Mouse (Mus musculus) embryonic facial prominence, embryonic 11.5 days (tissue): ENCODE measurements around the gene Klhl12. TPM values are rescaled to one million over a fixed set of nuclear protein-coding genes. Genes with fewer than 3 reads are reported as not detected.
A peak's percentile ranks its signal among the peaks of the same experiment; 100 is the strongest.

Experiments used
- ATAC-seq: fragments of 200-750 bp; cut with Nextera tagmentation; replicated peaks from 2 replicates; pipeline ENCODE4 v1.8.0; 2017; ENCODE audit warnings: low read depth; ENCODE audit not compliant: insufficient number of reproducible peaks, low FRiP score, low TSS enrichment
- DNase-seq: peaks from one replicate; pipeline ENCODE4 v3.0.0-alpha.2; 2015; ENCODE audit warnings: low spot score
- H3K27ac ChIP-seq: fragments of 300-500 bp; sonication (generic); replicated peaks from 2 replicates; pipeline ENCODE4 v1.5.1; 2014; ENCODE audit warnings: mild to moderate bottlenecking, low read depth, low read length, control low read depth
- H3K27me3 ChIP-seq: fragments of 300-500 bp; sonication (generic); 2 replicates; pipeline ENCODE4 v1.6.1; 2014; ENCODE audit warnings: mild to moderate bottlenecking, low read length, moderate library complexity, mixed read lengths; ENCODE audit not compliant: control insufficient read depth, insufficient read depth
- H3K36me3 ChIP-seq: fragments of 300-500 bp; sonication (generic); replicated peaks from 2 replicates; pipeline ENCODE4 v1.6.1; 2014; ENCODE audit warnings: low read depth, mild to moderate bottlenecking, low read length, moderate library complexity, mixed read lengths; ENCODE audit not compliant: control insufficient read depth, insufficient read depth
- H3K4me1 ChIP-seq: fragments of 300-500 bp; sonication (generic); 2 replicates; pipeline ENCODE4 v1.6.1; 2014; ENCODE audit warnings: low read length, mixed read lengths; ENCODE audit not compliant: control insufficient read depth, insufficient read depth
- H3K4me2 ChIP-seq: fragments of 300-500 bp; sonication (generic); 2 replicates; pipeline ENCODE4 v1.6.1; 2014; ENCODE audit warnings: low read depth, mild to moderate bottlenecking, control low read depth, low read length, moderate library complexity
- H3K4me3 ChIP-seq: fragments of 300-500 bp; sonication (generic); 2 replicates; pipeline ENCODE4 v1.5.1; 2014; ENCODE audit warnings: low read depth, low read length, control low read depth
- H3K9ac ChIP-seq: fragments of 300-500 bp; sonication (generic); replicated peaks from 2 replicates; pipeline ENCODE4 v1.6.1; 2014; ENCODE audit warnings: mild to moderate bottlenecking, control low read depth, low read length
- H3K9me3 ChIP-seq: fragments of 300-500 bp; sonication (generic); replicated peaks from 2 replicates; pipeline ENCODE4 v1.6.1; 2016; ENCODE audit warnings: mild to moderate bottlenecking, low read length, inconsistent platforms, mixed read lengths; ENCODE audit not compliant: control insufficient read depth
- WGBS: fragments of 180-500 bp; shearing (Covaris S2); extraction: QIAGEN DNeasy Blood & Tissue Kit; methylation state at CpG from one replicate; pipeline ENCODE4 v1.1.7; 2014; 5-methylcytosine and 5-hydroxymethylcytosine counted together
- polyA plus RNA-seq: library from polyadenylated mRNA; unstranded; fragments of >200 nt; fragmentation: Nextera tagmentation; extraction: Ambion mirVana; gene quantifications from 2 replicates; pipeline ENCODE4 v1.2.1, GENCODE M21; 2014

Klhl12 gene
- polyA plus RNA-seq, 1 experiment from 2014 or later: 33.8 TPM

DNA sequence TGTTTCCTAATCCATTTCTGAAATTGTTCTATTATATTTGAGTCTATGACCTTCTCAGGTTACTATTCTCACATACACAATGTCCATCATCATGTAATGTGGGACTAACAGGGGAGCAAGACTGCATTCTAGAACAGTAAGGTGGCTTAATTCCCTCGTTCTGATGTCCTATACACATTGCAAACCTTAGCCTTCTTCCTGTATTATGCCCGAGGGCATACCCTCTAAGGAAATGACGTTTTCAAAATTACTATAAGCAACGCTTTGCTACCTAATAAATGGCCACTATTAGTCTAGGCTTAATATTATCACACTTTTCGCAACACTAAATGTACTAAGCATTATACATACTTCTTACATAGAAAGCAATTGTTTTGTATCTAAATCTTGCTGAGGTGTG, 38.6 kb downstream of the Klhl12 start:
- no peaks in the 10 kb centered on the region; the same call in 1 of the 2 replicates for H3K36me3 ChIP-seq
- peak overlapping the region; percentile 43 for H3K9ac ChIP-seq
- WGBS: 27% methylated on average over 5 of the region's 5 CpGs
- no peaks in the 10 kb centered on the region for H3K9me3 ChIP-seq
- peak overlapping the region; percentile 59 for H3K4me3 ChIP-seq
- ATAC-seq (no peak), DNase-seq (peak; percentile 6)
- no peaks in the 10 kb centered on the region for H3K27me3 ChIP-seq
- no peak overlapping the region; the same call in 1 of the 2 replicates for H3K27ac ChIP-seq
- no peaks in the 10 kb centered on the region for H3K4me1 ChIP-seq
- H3K4me2 ChIP-seq: peak overlapping the region; percentile 66

DNA sequence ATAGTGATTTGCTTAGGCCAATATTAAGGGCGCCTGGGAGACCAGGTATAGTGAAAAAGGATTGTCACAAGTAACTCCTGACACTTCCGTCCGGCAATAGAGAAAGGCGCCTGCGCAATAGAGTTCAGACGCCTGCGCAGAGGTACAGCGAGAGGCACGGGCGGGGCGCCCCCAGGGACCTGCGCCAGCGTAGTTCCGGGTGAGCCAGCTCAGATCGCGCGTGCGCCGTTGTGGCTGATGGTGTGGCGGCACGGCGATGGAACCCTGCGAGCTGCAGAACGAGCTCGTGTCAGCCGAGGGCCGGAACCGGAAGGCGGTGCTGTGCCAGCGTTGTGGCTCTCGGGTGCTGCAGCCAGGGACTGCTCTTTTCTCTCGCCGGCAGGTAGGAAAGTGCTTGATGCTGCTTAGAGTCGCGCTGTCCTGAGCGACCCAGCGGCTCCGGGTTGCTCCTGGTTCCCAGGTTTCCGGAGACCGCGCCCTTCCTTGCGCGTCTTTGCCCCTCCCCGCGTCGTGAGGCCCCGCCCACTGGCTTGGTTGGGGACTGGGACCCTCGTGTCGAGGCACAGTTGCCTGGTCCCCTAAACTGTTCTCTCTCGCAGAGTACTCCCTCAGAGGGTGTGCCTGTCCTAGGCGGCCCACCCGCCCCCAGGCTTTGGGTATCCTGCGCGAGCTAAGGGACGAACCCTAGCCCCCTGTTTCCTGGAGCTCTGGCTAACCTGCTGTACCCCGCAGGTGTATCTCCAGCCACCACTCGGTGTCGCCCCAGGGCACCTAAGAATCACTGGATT, 39.3 kb downstream of the Klhl12 start, which contains the start of gene Rabif:
Gene Rabif, plus strand, starts transcription at position 221 of the 788 bp plus-strand sequence.
- Histone ChIP-seq H3K36me3 (no peaks in the 10 kb centered on the region), H3K9ac (peak within 1 kb of the TSS; percentile 43), H3K4me3 (peak within 1 kb of the TSS; percentile 59), H3K27ac (peak within 1 kb of the TSS; percentile 47), H3K4me2 (peak within 1 kb of the TSS; percentile 66), H3K4me1 (no peaks in the 10 kb centered on the region), H3K27me3 (no peaks in the 10 kb centered on the region), H3K9me3 (no peaks in the 10 kb centered on the region)
- ATAC-seq (peak; percentile 99), DNase-seq (peak; percentile 99)
- under 1% methylated on average over 57 of the region's 58 CpGs for WGBS

DNA sequence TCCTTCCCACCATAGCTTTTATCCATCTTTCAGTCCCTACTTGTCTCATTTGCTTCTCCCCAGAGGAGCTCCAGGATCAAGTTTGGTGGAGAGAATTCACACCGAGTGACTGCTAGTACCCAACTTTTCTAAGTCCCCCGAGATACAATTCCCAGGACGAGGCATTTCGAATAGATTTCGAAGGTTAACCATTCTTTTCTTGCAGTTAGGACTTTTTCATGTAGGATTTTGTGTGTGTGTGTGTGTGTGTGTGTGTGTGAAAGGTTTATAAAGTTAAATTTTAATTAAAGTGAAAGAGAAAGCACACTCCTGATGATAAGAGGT, 39.8 kb downstream of the Klhl12 start:
- Histone ChIP-seq H3K4me3 (peak overlapping the region; percentile 59), H3K4me2 (peak overlapping the region; percentile 66), H3K9ac (peak overlapping the region; percentile 43), H3K9me3 (no peaks in the 10 kb centered on the region), H3K27me3 (no peaks in the 10 kb centered on the region), H3K4me1 (no peaks in the 10 kb centered on the region), H3K27ac (no peak overlapping the region), H3K36me3 (no peaks in the 10 kb centered on the region)
- DNase-seq (no peak), ATAC-seq (no peak)
- 23% methylated on average over 5 of the region's 5 CpGs for WGBS

DNA sequence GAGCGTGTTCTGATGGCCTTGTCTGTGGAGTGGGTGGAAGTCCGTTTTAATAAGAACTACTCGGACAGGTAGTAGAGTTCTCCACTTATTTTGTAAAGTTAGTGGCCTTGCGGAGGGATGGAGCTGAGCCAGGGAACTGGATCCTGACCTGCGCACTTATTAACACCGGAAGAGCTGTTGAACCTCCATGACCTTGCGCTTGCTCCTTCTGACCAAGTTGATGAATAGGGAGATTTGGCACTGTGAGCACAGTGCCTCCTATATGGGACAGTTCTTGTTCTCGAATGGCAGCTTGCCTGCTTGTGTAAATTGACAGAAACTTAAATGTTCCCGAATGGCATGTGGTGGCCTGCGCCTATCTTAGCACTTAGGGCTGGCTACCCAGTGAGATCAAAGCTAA, 40.7 kb downstream of the Klhl12 start:
- H3K4me3 ChIP-seq: no peak overlapping the region
- H3K9ac ChIP-seq: no peak overlapping the region; the same call in 1 of the 2 replicates
- H3K4me1 ChIP-seq: no peaks in the 10 kb centered on the region
- H3K9me3 ChIP-seq: no peaks in the 10 kb centered on the region
- H3K27ac ChIP-seq: no peak overlapping the region
- ATAC-seq (no peak), DNase-seq (no peak)
- no peaks in the 10 kb centered on the region for H3K36me3 ChIP-seq
- 78% methylated on average over 10 of the region's 10 CpGs for WGBS
- H3K4me2 ChIP-seq: no peak overlapping the region; the same call in 1 of the 2 replicates
- H3K27me3 ChIP-seq: no peaks in the 10 kb centered on the region

DNA sequence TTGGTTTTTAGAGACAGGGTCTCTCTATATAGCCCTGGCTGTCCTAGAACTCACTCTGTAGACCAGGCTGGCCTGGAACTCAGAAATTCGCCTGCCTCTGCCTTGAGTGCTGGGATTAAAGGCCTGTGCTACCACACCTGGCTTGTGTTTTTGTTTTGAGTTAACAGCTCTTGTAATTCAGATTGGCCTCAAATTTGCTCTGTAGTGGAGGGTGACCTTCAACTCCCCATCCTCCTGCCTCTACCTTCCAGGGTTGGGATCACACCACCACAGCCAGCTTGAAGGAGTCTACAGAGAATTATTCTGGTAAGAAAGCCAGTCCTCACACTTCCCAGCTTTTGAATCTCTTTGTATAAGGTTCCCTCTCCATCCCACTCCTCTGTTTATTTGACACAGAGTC, 45.6 kb downstream of the Klhl12 start:
- no peaks in the 10 kb centered on the region for H3K36me3 ChIP-seq

DNA sequence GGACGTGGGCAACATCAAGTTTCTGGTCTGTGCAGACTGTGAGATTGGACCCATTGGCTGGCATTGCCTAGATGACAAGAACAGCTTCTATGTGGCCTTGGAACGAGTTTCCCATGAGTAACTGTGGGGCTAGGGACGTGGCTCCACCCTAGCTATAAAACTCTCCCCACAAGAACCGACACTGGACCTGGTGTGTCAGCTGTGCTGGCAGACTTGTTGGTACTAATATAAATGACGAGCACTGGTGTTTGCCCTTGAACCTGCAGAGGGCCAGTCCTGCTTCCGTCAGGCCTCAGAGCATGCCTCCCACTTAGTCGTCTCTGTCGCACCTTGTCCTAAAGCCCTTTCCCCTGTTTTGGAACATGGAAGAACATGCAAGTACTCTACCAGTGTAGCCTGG, 50.9 kb downstream of the Klhl12 start:
- no peak for ATAC-seq
- 95% methylated on average over 8 of the region's 8 CpGs for WGBS
- H3K4me2 ChIP-seq: no peak overlapping the region
- no peaks in the 10 kb centered on the region for H3K27me3 ChIP-seq
- H3K4me3 ChIP-seq: no peak overlapping the region
- H3K36me3 ChIP-seq: peaks cover 3% of the 10 kb centered on the region
- no peaks in the 10 kb centered on the region for H3K9me3 ChIP-seq
- no peak for DNase-seq
- no peak overlapping the region for H3K9ac ChIP-seq
- H3K4me1 ChIP-seq: no peaks in the 10 kb centered on the region
- H3K27ac ChIP-seq: no peak overlapping the region

More for the DNA sequence above, 45.6 kb downstream of the Klhl12 start:
- H3K4me1 ChIP-seq: no peaks in the 10 kb centered on the region
- H3K9me3 ChIP-seq: no peaks in the 10 kb centered on the region
- no peak overlapping the region for H3K4me3 ChIP-seq
- H3K27ac ChIP-seq: no peak overlapping the region
- no peak overlapping the region for H3K4me2 ChIP-seq
- H3K9ac ChIP-seq: no peak overlapping the region
- H3K27me3 ChIP-seq: no peaks in the 10 kb centered on the region
- no peak for ATAC-seq
- DNase-seq: no peak
- WGBS: 89% methylated on average over 1 of the region's 1 CpGs

DNA sequence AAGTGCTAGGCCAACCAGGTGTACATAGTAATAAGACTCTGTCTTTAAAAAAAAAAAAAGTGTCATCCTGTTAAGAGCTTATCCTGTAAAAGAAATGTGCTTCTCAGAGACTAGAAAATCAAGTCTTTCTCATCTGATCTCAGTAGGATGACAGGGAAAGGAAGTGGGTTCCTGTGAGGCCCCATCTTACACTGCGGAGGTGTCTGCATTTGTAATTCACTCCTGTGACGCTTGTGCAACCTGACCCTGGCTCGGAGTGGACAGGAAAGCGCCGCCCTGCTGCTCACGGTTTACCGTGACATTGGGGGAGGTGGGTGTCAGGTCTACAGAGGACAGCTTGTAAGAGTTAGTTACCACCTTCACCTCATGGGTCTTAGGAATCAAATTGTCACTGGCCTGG, 54.7 kb downstream of the Klhl12 start:
- Histone ChIP-seq H3K4me2 (no peak overlapping the region), H3K36me3 (peaks cover 3% of the 10 kb centered on the region), H3K9ac (no peak overlapping the region), H3K4me1 (peaks cover 4% of the 10 kb centered on the region), H3K27ac (no peak overlapping the region), H3K9me3 (no peaks in the 10 kb centered on the region), H3K27me3 (peaks cover 5% of the 10 kb centered on the region), H3K4me3 (no peak overlapping the region)
- no peak for ATAC-seq
- no peak for DNase-seq
- WGBS: 44% methylated on average over 7 of the region's 7 CpGs

DNA sequence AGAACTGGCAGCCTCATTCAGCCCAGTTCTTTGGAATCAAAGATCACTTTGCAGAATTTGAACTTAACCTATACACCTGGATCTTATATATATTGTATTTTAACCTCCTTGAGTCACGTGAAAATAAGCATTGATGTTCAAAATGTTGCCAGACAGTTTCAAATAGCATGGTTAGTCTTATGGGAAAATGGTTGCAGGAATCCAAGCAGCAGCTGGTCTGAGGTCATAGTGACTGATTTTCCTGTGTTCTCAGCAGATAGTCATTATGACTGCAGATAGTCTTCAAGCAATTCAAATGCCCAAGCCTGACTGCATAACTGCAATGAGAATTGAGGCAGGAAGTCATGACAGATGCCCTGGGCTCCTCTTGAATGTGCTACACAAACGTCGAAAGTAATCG, 56.9 kb downstream of the Klhl12 start:
- H3K9ac ChIP-seq: no peak overlapping the region
- DNase-seq (peak; percentile 8), ATAC-seq (no peak)
- peaks cover 5% of the 10 kb centered on the region for H3K27me3 ChIP-seq
- H3K27ac ChIP-seq: no peak overlapping the region
- H3K9me3 ChIP-seq: no peaks in the 10 kb centered on the region
- 60% methylated on average over 4 of the region's 4 CpGs for WGBS
- no peak overlapping the region for H3K4me3 ChIP-seq
- no peaks in the 10 kb centered on the region; the same call in 1 of the 2 replicates for H3K36me3 ChIP-seq
- no peak overlapping the region for H3K4me2 ChIP-seq
- peaks cover 4% of the 10 kb centered on the region for H3K4me1 ChIP-seq
